Mouse (Mus musculus): ENCODE measurements around the gene Coa7.

DNA sequence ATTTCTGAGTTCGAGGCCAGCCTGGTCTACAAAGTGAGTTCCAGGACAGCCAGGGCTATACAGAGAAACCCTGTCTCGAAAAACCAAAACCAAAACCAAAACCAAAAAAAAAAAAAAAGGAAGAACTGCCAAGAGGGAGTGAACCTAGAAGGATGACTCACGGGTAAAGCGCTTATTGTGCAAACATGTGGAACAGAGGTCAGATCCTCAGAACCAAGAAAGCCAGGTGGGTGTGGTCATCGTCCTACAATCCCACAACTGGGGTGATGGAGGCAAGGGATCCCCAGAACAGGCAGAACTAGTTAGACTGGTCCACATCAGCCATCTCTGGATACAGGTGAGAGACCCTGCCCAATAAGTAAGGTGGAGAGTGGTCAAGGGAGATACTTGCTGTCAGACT lies 19.2 kb downstream of the Coa7 start:
- TF ChIP-seq EP300 (IDR thresholded peaks at IDR 0.05), result no peak
- no peak for TF ChIP-seq CTCF (IDR thresholded peaks at IDR 0.05)
